Mouse (Mus musculus) ovary, postnatal 10 days (tissue): ENCODE measurements around the gene Gm20388.

ENCODE experiments used
- DNase-seq: peaks from one replicate; pipeline ENCODE4 v3.0.0; 2022; ENCODE audit warnings: low spot score

Gene Gm20388

GRCm38 (mm10) chr8:123866971-123867370, 3956.3 kb downstream of the Gm20388 start:
- DNase-seq, result no peak

GRCm38 (mm10) chr8:123872048-123872447, 3961.4 kb downstream of the Gm20388 start:
- DNase-seq, result no peak

GRCm38 (mm10) chr8:123873364-123873763, 3962.7 kb downstream of the Gm20388 start:
- no peak for DNase-seq

- DNase-seq, result no peak
Measured at GRCm38 (mm10) chr8:123874324-123874723, 3963.7 kb downstream of the Gm20388 start.

GRCm38 (mm10) chr8:123877865-123878264, 3967.2 kb downstream of the Gm20388 start:
- DNase-seq, result no peak

GRCm38 (mm10) chr8:123880271-123880670, 3969.6 kb downstream of the Gm20388 start:
- DNase-seq, result no peak

- DNase-seq, result no peak
Measured at GRCm38 (mm10) chr8:123880821-123881350, 3970.2 kb downstream of the Gm20388 start.

- DNase-seq, result no peak
Measured at GRCm38 (mm10) chr8:123882412-123882811, 3971.8 kb downstream of the Gm20388 start.

- DNase-seq, result no peak
Measured at GRCm38 (mm10) chr8:123883094-123883493, 3972.5 kb downstream of the Gm20388 start.

GRCm38 (mm10) chr8:123884721-123885565, 3974.3 kb downstream of the Gm20388 start:
- DNase-seq, result no peak

GRCm38 (mm10) chr8:123887163-123887562, 3976.5 kb downstream of the Gm20388 start:
- DNase-seq, result no peak

- DNase-seq, result no peak
Measured at GRCm38 (mm10) chr8:123887956-123888355, 3977.3 kb downstream of the Gm20388 start.

- no peak for DNase-seq
Measured at GRCm38 (mm10) chr8:123889797-123890196, 3979.2 kb downstream of the Gm20388 start.

GRCm38 (mm10) chr8:123891271-123891670, 3980.6 kb downstream of the Gm20388 start:
- peak; percentile 19 for DNase-seq

GRCm38 (mm10) chr8:123891883-123892585, 3981.4 kb downstream of the Gm20388 start:
- no peak for DNase-seq

- no peak for DNase-seq
Measured at GRCm38 (mm10) chr8:123892586-123893155, 3982.0 kb downstream of the Gm20388 start.

GRCm38 (mm10) chr8:123893413-123893812, 3982.8 kb downstream of the Gm20388 start:
- DNase-seq, result no peak

GRCm38 (mm10) chr8:123894502-123895097, 3984.0 kb downstream of the Gm20388 start, which contains the start of gene Acta1:
TSS of gene Acta1 (minus strand) at chr8:123894751.
- no peak for DNase-seq

GRCm38 (mm10) chr8:123895230-123895629, 3984.6 kb downstream of the Gm20388 start:
- DNase-seq, result no peak

- no peak for DNase-seq
Measured at GRCm38 (mm10) chr8:123895680-123896365, 3985.2 kb downstream of the Gm20388 start.

GRCm38 (mm10) chr8:123896366-123896761, 3985.7 kb downstream of the Gm20388 start:
- no peak for DNase-seq
